Mouse (Mus musculus) E14TG2a.4 (cell line): ENCODE results near the gene Srsf7.

ENCODE experiments used
- H3K27me3 ChIP-seq: 2 replicates; pipeline ENCODE4 v1.6.1; 2014; ENCODE audit warnings: low read length, control low read depth; ENCODE audit not compliant: insufficient read depth
- H3K36me3 ChIP-seq: 2 replicates; pipeline ENCODE4 v1.6.1; 2014; ENCODE audit warnings: low read length, control low read depth; ENCODE audit not compliant: insufficient read depth
- H3K4me1 ChIP-seq: replicated peaks from 2 replicates; pipeline ENCODE4 v1.6.1; 2014; ENCODE audit warnings: low read depth, low read length, control low read depth
- H3K4me3 ChIP-seq: replicated peaks from 2 replicates; pipeline ENCODE4 v1.5.1; 2014; ENCODE audit warnings: mild to moderate bottlenecking, low read length
- H3K9me3 ChIP-seq: 2 replicates; pipeline ENCODE4 v1.6.1; 2014; ENCODE audit warnings: low read length, control low read depth
- CTCF ChIP-seq: conservative IDR thresholded peaks from 2 replicates; pipeline ENCODE4 v1.5.1; 2014; ENCODE audit warnings: low read length
- NANOG ChIP-seq: IDR thresholded peaks from 2 replicates; pipeline ENCODE4 v1.6.1; 2014; ENCODE audit warnings: borderline replicate concordance, low read length, mixed read lengths
- POU5F1 ChIP-seq: IDR thresholded peaks from 2 replicates; pipeline ENCODE4 v1.6.1; 2014; ENCODE audit warnings: low read length, borderline replicate concordance

The Srsf7 gene

GRCm38 (mm10) chr17:80157489-80157888, 49.6 kb downstream of the Srsf7 start:
- no peaks in the 10 kb centered on the region for H3K27me3 ChIP-seq
- H3K9me3 ChIP-seq = no peaks in the 10 kb centered on the region; the same call in 1 of the 2 replicates
- peaks cover 16% of the 10 kb centered on the region for H3K4me1 ChIP-seq
- no peak for TF ChIP-seq POU5F1
- no peak for TF ChIP-seq CTCF
- no peak for TF ChIP-seq NANOG
- H3K4me3 ChIP-seq = no peak overlapping the region
- H3K36me3 ChIP-seq = no peaks in the 10 kb centered on the region

- Histone ChIP-seq H3K4me1 (peaks cover 21% of the 10 kb centered on the region), H3K27me3 (no peaks in the 10 kb centered on the region), H3K36me3 (no peaks in the 10 kb centered on the region), H3K4me3 (no peak overlapping the region), H3K9me3 (no peaks in the 10 kb centered on the region; the same call in 1 of the 2 replicates)
- no peak for TF ChIP-seq POU5F1
- TF ChIP-seq CTCF = no peak
- TF ChIP-seq NANOG = no peak
Observed at GRCm38 (mm10) chr17:80156905-80157304, 50.2 kb downstream of the Srsf7 start.

- Histone ChIP-seq H3K4me1 (peaks cover 29% of the 10 kb centered on the region), H3K36me3 (no peaks in the 10 kb centered on the region), H3K4me3 (no peak overlapping the region), H3K9me3 (no peaks in the 10 kb centered on the region; the same call in 1 of the 2 replicates), H3K27me3 (no peaks in the 10 kb centered on the region)
- TF ChIP-seq CTCF = no peak
- no peak for TF ChIP-seq POU5F1
- no peak for TF ChIP-seq NANOG
Observed at GRCm38 (mm10) chr17:80153631-80154030, 53.5 kb downstream of the Srsf7 start.

- peaks cover 35% of the 10 kb centered on the region for H3K4me1 ChIP-seq
- H3K9me3 ChIP-seq = no peaks in the 10 kb centered on the region; the same call in 1 of the 2 replicates
- no peaks in the 10 kb centered on the region for H3K27me3 ChIP-seq
- TF ChIP-seq POU5F1 (no peak), NANOG (no peak), CTCF (no peak)
- H3K4me3 ChIP-seq = no peak overlapping the region
- H3K36me3 ChIP-seq = no peaks in the 10 kb centered on the region
Observed at GRCm38 (mm10) chr17:80152767-80153630, 54.1 kb downstream of the Srsf7 start.

- no peak overlapping the region for H3K4me3 ChIP-seq
- H3K9me3 ChIP-seq = no peaks in the 10 kb centered on the region; the same call in 1 of the 2 replicates
- TF ChIP-seq CTCF (no peak), POU5F1 (peak; percentile 76; the same call in 1 of the 2 replicates), NANOG (peak; percentile 62; the same call in 1 of the 2 replicates)
Observed at GRCm38 (mm10) chr17:80151353-80151752, 55.8 kb downstream of the Srsf7 start.

More at GRCm38 (mm10) chr17:80151353-80151752, 55.8 kb downstream of the Srsf7 start:
- H3K27me3 ChIP-seq = 0 out of 2 replicates have a peak, but pooled peaks cover 3% of the 10 kb centered on the region
- no peaks in the 10 kb centered on the region for H3K36me3 ChIP-seq
- peaks cover 35% of the 10 kb centered on the region for H3K4me1 ChIP-seq
